Mouse (Mus musculus): ENCODE results near the gene Tbx4. TPM values are rescaled to one million over a fixed set of nuclear protein-coding genes. Genes with fewer than 3 reads are reported as not detected.

Tbx4 gene
- polyA plus RNA-seq, 1 experiment from 2014 or later: 0.23 TPM

GRCm38 (mm10) chr11:85887801-85888450 lies 1.7 kb downstream of the Tbx4 start:
- Histone ChIP-seq H3K36me3 (replicated peaks; ENCODE audit: control insufficient read depth, insufficient read depth) (no peaks in the 10 kb centered on the region), H3K9ac (no peak overlapping the region), H3K4me1 (replicated peaks; ENCODE audit: control insufficient read depth, insufficient read depth, low read length) (no peaks in the 10 kb centered on the region), H3K9me3 (ENCODE audit: control insufficient read depth, low read length) (no peaks in the 10 kb centered on the region), H3K27ac (no peak overlapping the region), H3K4me2 (replicated peaks) (no peak overlapping the region), H3K27me3 (ENCODE audit: control insufficient read depth, insufficient read depth, low read length) (peaks cover 96% of the 10 kb centered on the region), H3K4me3 (replicated peaks; ENCODE audit: low read length) (no peak overlapping the region)
- ATAC-seq (ENCODE audit: low FRiP score): no peak
- no peak for DNase-seq (ENCODE audit: low spot score)
- 2% methylated on average over 17 of the region's 17 CpGs for WGBS

DNA sequence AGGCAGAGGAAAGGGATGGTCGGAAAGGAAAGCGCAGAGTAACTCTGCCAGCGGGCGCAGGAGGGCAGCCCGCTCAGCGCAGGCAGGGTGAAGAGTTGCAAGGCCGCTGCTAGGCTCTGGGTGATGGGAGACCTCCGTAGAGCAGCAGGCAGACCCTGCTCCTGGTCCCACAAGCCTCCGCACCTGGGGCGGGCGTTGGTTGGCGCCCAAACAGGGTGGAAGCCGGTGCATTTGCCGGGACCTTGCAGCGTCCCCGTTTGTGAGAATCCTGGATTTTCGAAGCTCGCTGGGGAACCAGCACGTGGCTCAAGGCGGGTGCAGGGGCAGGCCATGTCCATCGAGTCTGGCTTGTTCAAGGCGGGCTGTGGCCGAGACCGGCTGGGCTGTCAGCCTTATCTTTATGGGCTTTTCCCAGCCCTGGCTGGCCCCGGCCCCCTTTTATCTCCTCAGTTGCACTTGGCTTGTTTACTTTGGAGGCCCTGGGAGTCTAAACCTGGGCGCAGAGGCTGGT lies 2.3 kb downstream of the Tbx4 start:
- Histone ChIP-seq H3K36me3 (replicated peaks; ENCODE audit: control insufficient read depth, insufficient read depth) (no peaks in the 10 kb centered on the region), H3K27ac (no peak overlapping the region), H3K9me3 (ENCODE audit: control insufficient read depth, low read length) (no peaks in the 10 kb centered on the region), H3K4me1 (replicated peaks; ENCODE audit: control insufficient read depth, insufficient read depth, low read length) (no peaks in the 10 kb centered on the region), H3K27me3 (ENCODE audit: control insufficient read depth, insufficient read depth, low read length) (peaks cover 96% of the 10 kb centered on the region), H3K9ac (no peak overlapping the region), H3K4me3 (replicated peaks; ENCODE audit: low read length) (no peak overlapping the region), H3K4me2 (replicated peaks) (no peak overlapping the region)
- DNase-seq (ENCODE audit: low spot score) (no peak), ATAC-seq (ENCODE audit: low FRiP score) (no peak)
- WGBS: 1% methylated on average over 26 of the region's 26 CpGs

- Histone ChIP-seq H3K27ac (no peak overlapping the region), H3K9me3 (ENCODE audit: control insufficient read depth, low read length) (no peaks in the 10 kb centered on the region), H3K36me3 (replicated peaks; ENCODE audit: control insufficient read depth, insufficient read depth) (no peaks in the 10 kb centered on the region), H3K4me2 (replicated peaks) (no peak overlapping the region), H3K4me1 (replicated peaks; ENCODE audit: control insufficient read depth, insufficient read depth, low read length) (no peaks in the 10 kb centered on the region), H3K27me3 (ENCODE audit: control insufficient read depth, insufficient read depth, low read length) (peaks cover 96% of the 10 kb centered on the region), H3K4me3 (replicated peaks; ENCODE audit: low read length) (no peak overlapping the region), H3K9ac (no peak overlapping the region)
- 14% methylated on average over 8 of the region's 8 CpGs for WGBS
- ATAC-seq (ENCODE audit: low FRiP score) (no peak), DNase-seq (ENCODE audit: low spot score) (no peak)
Measured at GRCm38 (mm10) chr11:85889056-85889729, 3.0 kb downstream of the Tbx4 start.

DNA sequence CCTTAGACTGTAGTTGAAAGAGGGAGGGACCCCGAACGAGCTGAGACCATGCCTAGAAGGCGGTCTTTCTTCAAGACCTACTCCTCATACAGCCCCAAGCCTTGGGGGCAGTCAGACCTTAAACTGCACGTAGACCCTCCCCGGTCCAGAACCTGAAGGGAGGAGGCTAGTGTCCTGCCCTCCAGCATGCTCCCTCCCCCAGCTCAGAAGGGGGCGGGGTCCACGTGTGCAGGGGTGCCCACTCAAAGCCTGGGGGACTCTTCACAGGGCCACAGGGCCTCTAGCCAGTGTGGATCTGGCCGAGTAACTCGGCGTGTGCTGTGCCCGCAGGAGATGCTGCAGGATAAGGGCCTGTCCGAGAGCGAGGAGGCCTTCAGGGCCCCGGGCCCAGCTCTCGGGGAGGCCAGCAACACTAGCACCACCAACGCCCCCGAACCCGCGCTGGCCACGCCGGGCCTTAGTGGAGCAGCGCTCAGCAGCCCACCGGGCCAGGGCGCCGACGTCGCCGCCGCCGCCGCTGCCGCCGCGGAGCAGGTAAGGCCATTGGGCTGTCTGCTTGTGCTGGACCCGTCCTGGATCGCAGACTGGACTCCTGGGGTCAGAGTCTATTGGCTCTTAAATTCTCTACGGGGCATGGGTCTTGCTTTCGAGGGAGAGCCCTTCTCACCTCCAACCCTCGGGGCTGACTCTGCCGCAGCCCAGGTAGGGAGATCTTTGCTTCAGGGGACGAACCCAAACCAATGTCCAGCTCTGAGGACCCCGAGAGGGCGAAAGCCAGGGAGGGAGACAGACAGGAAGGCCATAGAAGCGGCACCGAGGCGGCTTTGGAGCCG lies 3.7 kb downstream of the Tbx4 start:
- H3K4me3 ChIP-seq (replicated peaks; ENCODE audit: low read length): no peak overlapping the region

GRCm38 (mm10) chr11:85890563-85890845 lies 4.3 kb downstream of the Tbx4 start:
- Histone ChIP-seq H3K9me3 (ENCODE audit: control insufficient read depth, low read length) (no peaks in the 10 kb centered on the region), H3K4me1 (replicated peaks; ENCODE audit: control insufficient read depth, insufficient read depth, low read length) (0 out of 2 replicates have a peak, but pooled peaks cover 8% of the 10 kb centered on the region), H3K4me2 (replicated peaks) (no peak overlapping the region), H3K4me3 (replicated peaks; ENCODE audit: low read length) (no peak overlapping the region), H3K36me3 (replicated peaks; ENCODE audit: control insufficient read depth, insufficient read depth) (no peaks in the 10 kb centered on the region), H3K27ac (no peak overlapping the region), H3K27me3 (ENCODE audit: control insufficient read depth, insufficient read depth, low read length) (peaks cover 95% of the 10 kb centered on the region), H3K9ac (no peak overlapping the region)
- no peak for DNase-seq (ENCODE audit: low spot score)
- 2% methylated on average over 13 of the region's 13 CpGs for WGBS
- ATAC-seq (ENCODE audit: low FRiP score): no peak

More for the DNA sequence above, 3.7 kb downstream of the Tbx4 start:
- H3K4me1 ChIP-seq (replicated peaks; ENCODE audit: control insufficient read depth, insufficient read depth, low read length): 0 out of 2 replicates have a peak, but pooled peaks cover 4% of the 10 kb centered on the region
- no peaks in the 10 kb centered on the region for H3K9me3 ChIP-seq (ENCODE audit: control insufficient read depth, low read length)
- no peak overlapping the region for H3K9ac ChIP-seq
- WGBS: 1% methylated on average over 47 of the region's 47 CpGs
- DNase-seq (ENCODE audit: low spot score) (no peak), ATAC-seq (ENCODE audit: low FRiP score) (no peak)
- no peaks in the 10 kb centered on the region for H3K36me3 ChIP-seq (replicated peaks; ENCODE audit: control insufficient read depth, insufficient read depth)
- no peak overlapping the region for H3K27ac ChIP-seq
- H3K27me3 ChIP-seq (ENCODE audit: control insufficient read depth, insufficient read depth, low read length): peaks cover 96% of the 10 kb centered on the region
- H3K4me2 ChIP-seq (replicated peaks): no peak overlapping the region

DNA sequence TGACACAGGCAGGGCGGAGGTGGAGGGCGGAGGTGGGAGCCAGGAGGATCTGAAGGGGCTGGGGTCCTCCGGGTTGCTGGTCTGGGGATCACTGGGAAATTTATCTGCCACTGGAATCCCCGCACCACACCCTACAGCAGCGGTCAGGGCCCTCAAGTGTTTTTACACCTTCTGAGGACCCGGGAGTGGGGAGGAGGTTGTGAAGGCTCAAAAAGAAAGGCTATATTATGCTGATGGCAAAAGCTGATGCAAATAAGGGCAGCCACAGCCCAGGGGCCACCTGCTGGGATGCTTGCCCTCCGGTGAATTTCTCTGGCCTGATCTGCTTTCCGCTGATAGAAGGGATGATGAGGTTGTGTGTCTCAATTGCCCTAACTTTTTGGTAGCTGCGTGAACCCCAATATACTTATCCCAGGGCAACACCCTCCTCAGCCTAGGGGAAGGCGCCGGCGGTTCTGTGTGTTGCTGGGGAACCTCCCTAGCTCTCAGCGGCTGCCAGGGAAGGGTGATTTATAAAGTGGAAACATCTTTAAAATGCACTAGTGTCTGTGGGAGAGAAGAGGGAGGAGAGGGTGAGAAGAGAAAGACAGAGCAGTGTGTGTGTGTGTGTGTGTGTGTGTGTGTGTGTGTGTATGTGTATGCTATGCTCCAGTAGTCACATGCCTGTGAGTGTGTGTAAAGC lies 4.9 kb downstream of the Tbx4 start:
- peaks cover 95% of the 10 kb centered on the region for H3K27me3 ChIP-seq (ENCODE audit: control insufficient read depth, insufficient read depth, low read length)
- H3K9me3 ChIP-seq (ENCODE audit: control insufficient read depth, low read length): no peaks in the 10 kb centered on the region
- 0 out of 2 replicates have a peak, but pooled peaks cover 8% of the 10 kb centered on the region for H3K4me1 ChIP-seq (replicated peaks; ENCODE audit: control insufficient read depth, insufficient read depth, low read length)
- H3K4me3 ChIP-seq (replicated peaks; ENCODE audit: low read length): no peak overlapping the region
- ATAC-seq (ENCODE audit: low FRiP score) (no peak), DNase-seq (ENCODE audit: low spot score) (no peak)
- H3K4me2 ChIP-seq (replicated peaks): no peak overlapping the region
- WGBS: under 1% methylated on average over 13 of the region's 13 CpGs
- H3K27ac ChIP-seq: no peak overlapping the region
- no peak overlapping the region for H3K9ac ChIP-seq
- no peaks in the 10 kb centered on the region for H3K36me3 ChIP-seq (replicated peaks; ENCODE audit: control insufficient read depth, insufficient read depth)

DNA sequence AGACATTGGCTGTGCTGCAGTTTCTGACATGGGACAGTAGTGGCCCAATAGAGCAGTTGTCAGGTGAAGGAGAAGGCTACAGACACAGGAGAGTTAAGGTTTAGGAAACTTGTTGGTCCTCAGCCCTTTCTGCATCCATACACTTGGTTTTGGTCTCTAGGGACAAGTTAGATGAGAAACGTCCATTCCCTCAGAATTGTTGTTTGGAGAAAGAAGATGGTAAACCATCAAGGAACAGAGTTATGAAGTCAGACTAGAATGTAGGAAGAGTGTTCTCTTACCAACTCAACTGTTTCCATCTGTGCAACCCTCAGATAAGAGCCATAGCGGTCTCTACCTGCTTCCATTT lies 5.4 kb downstream of the Tbx4 start:
- H3K4me3 ChIP-seq (replicated peaks; ENCODE audit: low read length): no peak overlapping the region
- no peak overlapping the region for H3K27ac ChIP-seq
- peaks cover 95% of the 10 kb centered on the region for H3K27me3 ChIP-seq (ENCODE audit: control insufficient read depth, insufficient read depth, low read length)
- H3K9ac ChIP-seq: no peak overlapping the region
- H3K4me2 ChIP-seq (replicated peaks): no peak overlapping the region
- DNase-seq (ENCODE audit: low spot score) (no peak), ATAC-seq (ENCODE audit: low FRiP score) (no peak)
- WGBS: 5% methylated on average over 2 of the region's 2 CpGs
- no peaks in the 10 kb centered on the region for H3K9me3 ChIP-seq (ENCODE audit: control insufficient read depth, low read length)
- 0 out of 2 replicates have a peak, but pooled peaks cover 8% of the 10 kb centered on the region for H3K4me1 ChIP-seq (replicated peaks; ENCODE audit: control insufficient read depth, insufficient read depth, low read length)
- no peaks in the 10 kb centered on the region for H3K36me3 ChIP-seq (replicated peaks; ENCODE audit: control insufficient read depth, insufficient read depth)

DNA sequence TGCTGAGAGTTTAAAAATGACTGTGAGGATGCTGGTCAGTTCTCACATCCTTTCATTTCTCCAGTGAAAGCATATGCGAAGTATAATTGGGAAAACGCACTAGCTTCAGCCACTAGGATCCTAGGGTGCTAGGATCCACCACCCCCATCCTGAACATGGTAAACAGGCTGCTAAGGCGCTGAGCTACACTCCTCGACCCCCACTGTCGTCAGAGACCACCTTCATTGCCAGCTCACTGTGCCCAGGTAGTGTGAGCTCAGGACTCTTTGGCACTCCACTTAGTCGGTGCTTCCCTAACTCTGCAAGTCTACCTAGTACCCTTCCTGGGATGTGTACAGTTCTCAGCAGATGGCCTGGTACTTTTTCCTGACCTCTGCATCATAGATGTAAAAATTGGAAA lies 6.5 kb downstream of the Tbx4 start:
- H3K4me3 ChIP-seq (replicated peaks; ENCODE audit: low read length): no peak overlapping the region
- H3K27ac ChIP-seq: no peak overlapping the region
- H3K9ac ChIP-seq: no peak overlapping the region
- no peak overlapping the region for H3K4me2 ChIP-seq (replicated peaks)
- peaks cover 97% of the 10 kb centered on the region for H3K27me3 ChIP-seq (ENCODE audit: control insufficient read depth, insufficient read depth, low read length)
- no peaks in the 10 kb centered on the region for H3K36me3 ChIP-seq (replicated peaks; ENCODE audit: control insufficient read depth, insufficient read depth)
- 0 out of 2 replicates have a peak, but pooled peaks cover 8% of the 10 kb centered on the region for H3K4me1 ChIP-seq (replicated peaks; ENCODE audit: control insufficient read depth, insufficient read depth, low read length)
- no peak for ATAC-seq (ENCODE audit: low FRiP score)
- 1% methylated on average over 6 of the region's 6 CpGs for WGBS
- H3K9me3 ChIP-seq (ENCODE audit: control insufficient read depth, low read length): no peaks in the 10 kb centered on the region
- no peak for DNase-seq (ENCODE audit: low spot score)
